Mouse (Mus musculus): Measurements from ENCODE around the gene Daw1.

Gene Daw1

GRCm38 (mm10) chr1:83187154-83187553 is 27.6 kb downstream of the Daw1 start:
- no peak for DNase-seq (ENCODE audit: low spot score)

DNA sequence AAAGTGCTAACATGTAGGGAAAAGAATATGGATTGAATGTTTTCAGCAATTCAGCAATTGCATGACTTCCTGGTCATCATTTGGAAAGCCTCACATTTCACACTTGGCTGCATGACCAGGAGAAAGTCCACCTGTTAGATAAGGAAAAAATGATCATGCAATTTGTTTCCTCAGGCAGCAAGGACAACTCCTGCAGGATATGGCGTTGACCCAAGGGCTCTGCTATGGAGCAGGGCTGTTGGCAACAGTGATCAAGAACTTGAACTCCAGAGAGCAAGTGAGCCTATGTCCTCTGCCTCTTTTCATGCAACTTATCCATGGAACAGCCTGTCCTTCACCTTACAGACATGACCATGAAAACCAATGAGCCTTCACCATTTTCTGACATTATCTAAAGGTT is 50.4 kb downstream of the Daw1 start:
- no peak for DNase-seq (ENCODE audit: low spot score)

GRCm38 (mm10) chr1:83218260-83218659 is 58.7 kb downstream of the Daw1 start:
- no peak for DNase-seq (ENCODE audit: low spot score)

GRCm38 (mm10) chr1:83223072-83223471 is 63.5 kb downstream of the Daw1 start:
- no peak for DNase-seq (ENCODE audit: low spot score)

GRCm38 (mm10) chr1:83224423-83224960 is 64.9 kb downstream of the Daw1 start:
- DNase-seq (ENCODE audit: low spot score): no peak

- no peak for DNase-seq (ENCODE audit: low spot score)
These were observed 68.4 kb downstream of the Daw1 start for GRCm38 (mm10) chr1:83227946-83228345.

- no peak for DNase-seq (ENCODE audit: low spot score)
These were observed 88.7 kb downstream of the Daw1 start for GRCm38 (mm10) chr1:83248235-83248746.

- DNase-seq (ENCODE audit: low spot score): no peak
These were observed 92.2 kb downstream of the Daw1 start for GRCm38 (mm10) chr1:83251746-83252145.
